Mouse (Mus musculus): ENCODE data around the gene Col25a1. TPM values are rescaled to one million over a fixed set of nuclear protein-coding genes. Genes with fewer than 3 reads are reported as not detected.
A peak's percentile ranks its signal among the peaks of the same experiment; 100 is the strongest.

Gene Col25a1
- total RNA-seq, 2 experiments from 2014 or later: 57.8 to 62.6 TPM

DNA sequence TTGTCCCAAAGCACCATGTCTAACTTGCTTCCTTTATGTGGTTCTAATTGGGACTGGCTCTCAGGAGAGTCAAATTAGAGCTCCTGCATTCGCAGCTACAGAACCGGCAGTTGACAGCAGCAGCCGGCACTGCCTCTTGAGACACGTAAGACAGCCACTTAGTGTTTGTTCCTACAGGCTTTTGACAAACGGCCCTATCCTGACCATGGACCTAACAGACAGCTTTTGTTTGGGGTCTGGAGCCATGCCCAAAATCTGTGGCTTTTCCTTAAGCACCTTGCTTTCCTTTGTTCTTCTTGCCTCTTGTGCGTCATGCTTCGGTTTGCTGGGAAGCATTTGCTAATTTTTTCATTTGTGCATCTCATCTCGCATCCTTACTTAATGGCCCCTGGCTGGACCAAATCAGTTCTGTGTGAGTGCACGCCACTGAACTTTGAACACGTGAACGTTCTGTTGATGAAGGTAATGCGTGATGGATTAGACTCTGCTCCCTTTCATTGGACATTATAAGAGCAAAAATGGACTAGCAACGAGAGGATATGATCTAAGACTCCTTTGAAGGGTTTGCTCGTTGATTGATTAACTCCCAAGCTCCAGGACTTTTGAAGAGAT, 179.5 kb downstream of the Col25a1 start:
- no peak for DNase-seq (ENCODE audit: low spot score in 2 of 2)

DNA sequence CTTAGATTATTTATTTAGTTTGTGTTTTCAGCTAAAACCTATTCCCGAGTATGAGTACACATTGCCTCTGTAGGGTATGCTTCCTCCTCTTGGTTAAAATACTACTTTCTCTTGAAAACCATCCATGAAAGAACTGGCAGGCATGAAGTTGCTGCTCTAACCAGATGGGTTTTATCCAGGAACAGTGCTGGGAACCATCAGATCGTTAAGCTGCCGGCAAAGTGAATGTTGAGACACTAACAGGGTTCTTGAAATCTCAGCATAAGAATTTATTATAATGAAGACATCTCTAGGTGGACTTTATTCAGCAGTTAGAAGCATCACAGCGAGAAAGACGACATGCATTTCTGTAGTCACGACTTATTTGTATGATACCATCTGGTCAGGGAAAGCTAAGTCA, 181.9 kb downstream of the Col25a1 start:
- DNase-seq (ENCODE audit: low spot score in 2 of 2): no peak

DNA sequence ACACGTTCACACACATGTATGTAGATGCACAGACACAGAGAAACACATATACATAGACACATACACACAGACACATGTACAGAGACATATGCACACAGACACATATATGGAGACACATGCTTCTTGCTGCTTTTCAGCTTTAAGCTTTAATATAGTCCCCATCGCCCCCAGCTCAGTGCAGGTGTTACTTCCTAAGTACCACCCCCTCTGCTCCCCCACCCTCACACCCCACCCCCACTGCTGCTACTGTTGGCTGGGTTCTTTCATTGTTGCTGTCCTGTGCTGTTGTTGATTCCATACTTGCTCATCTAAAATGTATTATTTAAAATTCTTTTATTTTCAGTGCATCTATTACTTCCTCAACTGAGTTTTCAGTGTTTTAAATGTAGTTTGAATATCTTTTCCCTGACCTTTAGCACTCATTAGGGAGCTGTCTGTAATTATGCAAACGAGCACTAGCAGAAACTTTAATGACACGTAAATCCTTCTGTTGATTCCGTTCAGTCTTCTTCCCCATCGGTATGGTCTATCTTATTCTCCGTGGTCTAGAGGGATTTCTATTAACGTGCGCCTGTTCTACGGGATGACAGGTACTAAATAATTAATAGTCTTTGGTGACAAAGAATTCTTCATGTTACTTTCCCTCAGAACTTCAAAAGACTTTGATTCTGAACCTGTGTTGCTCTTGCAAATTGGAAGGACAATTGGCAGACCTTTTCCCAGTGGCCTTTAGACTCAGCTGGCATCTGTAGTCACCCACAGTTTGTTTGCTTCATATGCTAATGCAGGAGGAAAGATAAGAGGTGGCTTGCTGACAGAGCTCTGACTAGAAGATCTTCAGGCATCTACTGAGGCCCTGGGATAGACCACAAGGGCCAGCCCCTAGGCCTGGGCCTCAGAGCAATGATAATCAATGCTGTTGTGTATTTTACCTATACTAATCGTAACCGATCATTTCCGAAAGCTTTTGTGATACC, 196.0 kb downstream of the Col25a1 start:
- no peak for DNase-seq (ENCODE audit: low spot score in 2 of 2)

DNA sequence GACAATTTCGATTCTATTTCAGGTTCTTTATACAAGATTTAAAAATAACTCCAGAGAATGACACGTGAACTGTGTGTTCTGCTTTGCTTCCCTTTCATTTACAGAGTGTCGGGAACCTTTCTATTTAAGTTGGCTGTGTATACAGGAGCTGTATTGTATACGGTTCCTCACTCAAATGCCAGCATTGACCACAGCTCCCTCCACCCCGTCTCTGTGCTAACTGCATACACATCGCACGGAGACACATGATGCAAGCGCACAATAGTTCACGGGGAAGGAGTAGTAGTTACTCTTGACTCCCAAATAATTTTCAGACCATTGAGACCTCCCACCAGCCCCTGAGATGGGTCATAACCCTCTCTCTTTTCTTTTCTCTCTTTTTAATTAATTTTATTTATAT, 197.6 kb downstream of the Col25a1 start:
- no peak for DNase-seq (ENCODE audit: low spot score in 2 of 2)

DNA sequence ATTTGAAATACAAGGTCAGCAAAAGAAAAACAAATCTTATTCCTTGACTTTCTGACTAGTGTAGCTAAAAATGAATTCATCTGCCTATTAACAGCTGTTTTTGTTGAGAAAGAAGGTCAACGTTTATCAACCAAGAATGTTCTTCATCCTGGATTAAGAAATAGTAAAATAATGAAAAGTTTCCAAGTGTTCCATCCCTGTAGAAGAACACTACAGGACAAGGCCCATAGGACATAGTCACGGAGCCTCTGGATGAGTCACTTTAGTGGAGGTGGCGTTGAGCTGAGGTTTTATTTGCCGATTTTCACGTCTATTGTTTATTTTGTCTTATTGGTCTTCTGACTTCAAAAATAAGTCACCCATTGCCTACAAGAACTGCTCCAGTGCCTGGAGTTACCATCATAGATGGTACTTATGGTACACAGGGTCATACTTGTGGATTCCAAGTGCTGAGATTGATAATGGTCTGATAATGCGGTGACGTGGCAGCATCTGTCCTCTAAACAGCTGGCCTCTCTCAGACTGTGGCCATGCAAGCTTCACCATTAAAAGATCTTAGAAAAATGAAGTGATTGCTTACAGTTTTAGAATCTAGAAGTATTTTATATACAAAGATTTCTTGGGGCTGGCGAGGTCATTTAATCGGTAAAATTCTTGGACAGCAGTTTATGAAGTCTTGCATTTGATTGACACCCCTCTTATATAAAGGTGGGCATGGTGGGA, 198.7 kb downstream of the Col25a1 start:
- no peak for DNase-seq (ENCODE audit: low spot score in 2 of 2)

DNA sequence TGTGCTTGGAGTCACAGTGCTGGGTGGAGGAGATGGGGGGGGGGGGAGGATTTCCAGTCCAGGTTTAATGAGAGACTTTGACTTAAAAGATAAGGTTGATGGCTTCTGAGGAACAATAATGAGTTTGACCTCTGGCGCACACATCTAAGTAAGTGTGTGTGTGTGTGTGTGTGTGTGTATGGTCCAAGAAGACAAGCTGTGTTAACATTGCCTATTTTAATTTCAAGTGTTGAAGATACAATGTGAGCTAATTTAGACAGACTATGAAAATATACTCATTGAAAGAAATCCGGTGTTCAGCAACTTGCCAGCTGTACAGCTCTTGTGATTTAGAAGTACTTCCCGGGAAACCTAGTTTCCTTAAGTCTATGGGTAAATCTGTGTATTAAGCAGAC, 199.3 kb downstream of the Col25a1 start:
- DNase-seq (ENCODE audit: low spot score in 2 of 2): no peak

DNA sequence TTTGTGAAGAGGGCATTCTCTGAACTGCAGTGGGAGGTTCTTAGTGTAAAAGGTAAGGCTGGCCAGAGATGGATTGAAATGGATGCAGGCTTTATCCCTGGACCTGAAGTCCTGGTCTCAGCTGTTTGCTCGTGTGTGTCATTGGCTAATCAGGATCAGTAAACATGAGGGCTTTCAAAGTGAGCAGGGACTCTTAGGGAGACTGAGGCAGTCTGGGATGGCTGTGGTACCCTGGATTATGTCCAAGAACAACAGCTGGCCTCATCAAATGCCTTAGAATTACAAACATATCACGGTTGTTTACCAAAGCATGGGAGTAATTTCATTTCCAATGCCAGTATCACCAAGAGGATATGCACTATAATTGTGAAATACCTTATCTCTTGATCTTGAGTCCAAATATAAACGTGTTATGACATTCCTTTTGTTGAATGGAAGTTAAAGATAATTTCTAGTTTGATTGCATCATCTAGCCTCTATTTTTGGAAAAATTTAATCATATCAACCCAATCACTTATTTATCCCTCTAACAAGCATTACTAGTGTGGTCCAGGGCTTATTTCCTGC, 201.1 kb downstream of the Col25a1 start:
- DNase-seq (ENCODE audit: low spot score in 2 of 2): no peak

DNA sequence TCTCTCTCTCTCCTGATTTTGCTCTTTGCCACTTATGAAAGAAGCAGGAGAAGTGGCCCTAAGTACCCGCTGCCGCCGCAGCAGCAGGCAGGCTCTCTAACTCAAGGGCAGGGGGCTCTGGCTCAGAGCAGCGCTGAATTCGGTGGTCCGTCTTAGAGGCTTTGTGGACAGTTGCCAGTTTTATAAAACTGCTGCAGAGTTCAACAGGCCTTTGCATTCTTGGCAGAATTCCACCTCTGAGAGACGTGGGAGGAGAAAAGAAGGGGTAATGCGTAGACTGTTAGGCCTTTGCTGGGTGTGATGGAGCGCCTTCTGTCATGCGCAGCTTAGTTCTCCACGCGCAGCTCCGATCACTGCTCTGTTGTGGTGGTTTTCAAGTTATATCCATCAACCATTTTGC, 206.6 kb downstream of the Col25a1 start:
- DNase-seq (ENCODE audit: low spot score in 2 of 2): peak; percentile 28 to 33

DNA sequence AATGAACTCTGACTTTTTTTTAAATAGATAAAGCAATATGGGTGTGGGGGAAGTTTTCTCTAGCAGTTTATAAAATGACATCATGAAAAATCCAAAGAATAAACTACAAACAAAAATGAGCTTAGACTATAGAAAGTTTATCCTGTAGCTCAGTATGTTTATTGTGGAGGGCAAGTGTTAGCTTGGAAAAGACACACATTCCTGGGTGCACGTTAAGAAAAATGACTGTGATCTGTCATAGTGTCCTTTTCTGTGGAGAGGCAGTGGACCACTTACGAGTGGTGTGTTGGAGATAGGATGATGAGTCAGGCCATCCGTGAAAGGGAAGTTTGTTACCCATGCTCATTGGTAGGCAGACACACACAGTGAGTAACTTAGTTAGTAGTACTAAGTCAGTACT, 207.1 kb downstream of the Col25a1 start:
- no peak for DNase-seq (ENCODE audit: low spot score in 2 of 2)

DNA sequence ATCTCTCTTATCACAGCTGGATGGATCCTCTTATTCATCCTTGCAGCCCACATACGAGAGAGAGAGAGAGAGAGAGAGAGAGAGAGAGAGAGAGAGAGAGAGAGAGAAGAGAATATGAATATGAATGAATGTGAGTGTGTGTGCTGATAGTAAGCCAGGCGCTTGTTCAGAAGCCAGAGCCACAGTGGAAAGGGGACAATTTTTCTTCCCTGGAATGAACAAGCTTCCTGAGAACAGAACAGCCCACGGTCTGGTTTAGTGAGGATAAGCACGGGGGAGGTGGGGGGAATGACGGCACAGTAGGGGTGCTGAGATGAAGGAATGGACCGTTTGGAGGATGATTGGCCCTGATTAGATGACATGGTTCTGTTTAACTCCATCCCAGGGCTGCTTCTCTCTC, 218.9 kb downstream of the Col25a1 start:
- peak in 1 of 2 experiments; percentile 33 for DNase-seq (ENCODE audit: low spot score in 2 of 2)

DNA sequence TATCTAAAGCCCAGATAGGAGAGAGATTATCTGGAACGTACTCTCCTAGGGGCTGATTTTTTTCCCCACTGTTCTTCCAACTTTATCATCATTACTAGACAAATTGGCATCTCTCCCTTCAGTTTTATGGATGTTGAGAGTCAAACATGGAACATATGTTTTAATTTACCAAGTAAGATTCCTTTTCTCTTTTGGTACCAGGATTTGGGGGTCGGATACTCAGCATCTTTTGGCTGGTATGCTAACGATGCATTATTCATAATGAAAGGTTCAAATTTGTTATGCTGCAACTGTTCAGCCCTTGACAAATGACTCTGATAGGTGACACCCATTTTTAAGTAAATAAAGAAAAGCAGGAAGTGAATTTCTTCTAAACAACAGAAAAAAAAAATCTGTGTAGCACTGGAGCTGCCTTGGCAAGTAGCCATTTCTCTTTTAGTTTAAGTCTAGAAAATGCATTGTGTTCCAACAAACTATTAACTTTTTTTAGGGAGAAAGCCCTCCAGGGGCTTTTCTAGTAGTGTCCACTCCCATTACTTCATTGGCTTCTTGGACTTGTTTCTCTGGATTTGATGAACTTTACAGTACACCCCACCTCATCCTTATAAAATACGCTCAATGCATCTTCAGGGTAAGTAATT, 223.2 kb downstream of the Col25a1 start:
- no peak for DNase-seq (ENCODE audit: low spot score in 2 of 2)

DNA sequence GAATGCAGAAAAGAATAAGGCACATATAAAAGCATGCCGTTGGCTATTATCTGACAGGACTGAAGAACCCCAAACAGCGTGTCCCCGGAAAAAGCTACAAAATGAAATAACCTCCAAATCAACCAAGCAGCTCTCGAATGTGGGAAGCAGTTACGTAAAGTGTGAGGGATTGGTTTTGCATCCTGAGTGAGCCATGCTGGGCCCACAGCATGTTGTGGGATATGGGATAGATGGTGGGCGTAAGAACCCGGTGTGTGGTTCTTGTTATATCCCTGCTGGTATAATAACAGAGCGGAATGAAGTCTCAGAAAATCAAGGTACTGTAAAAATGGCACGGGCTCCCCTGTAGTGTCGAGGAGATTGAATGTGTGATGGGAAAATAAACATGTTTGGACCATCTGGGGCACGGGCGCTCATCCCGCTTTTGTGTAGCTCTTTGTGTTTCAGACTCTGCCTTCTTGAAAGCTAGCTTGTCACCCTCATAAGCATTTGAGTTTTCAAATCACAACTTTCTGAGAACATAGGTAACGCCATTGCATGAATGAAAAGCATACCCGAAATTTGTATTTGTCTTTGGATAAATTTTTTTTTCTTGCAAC, 225.4 kb downstream of the Col25a1 start:
- DNase-seq (ENCODE audit: low spot score in 2 of 2): peak; percentile 22 to 54

DNA sequence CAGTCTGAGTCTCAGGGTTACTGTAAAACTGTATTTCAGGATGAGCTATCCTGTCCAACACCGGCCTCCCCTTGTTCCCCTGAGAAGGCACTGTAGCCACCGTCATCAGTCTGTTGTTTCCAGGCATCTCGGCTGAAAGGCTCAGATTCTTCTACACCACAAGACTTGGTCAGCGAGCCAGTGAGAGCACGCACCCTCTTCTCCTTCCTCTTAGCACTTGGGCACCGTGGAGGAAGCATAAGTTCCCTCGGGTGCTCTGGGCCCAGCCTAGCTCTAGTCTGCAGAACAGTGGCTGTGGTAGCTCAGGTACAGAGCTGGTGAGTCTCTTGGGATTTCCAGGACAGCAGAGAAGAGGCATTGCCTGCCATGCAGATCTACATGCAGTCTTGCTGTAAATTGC, 229.5 kb downstream of the Col25a1 start:
- no peak for DNase-seq (ENCODE audit: low spot score in 2 of 2)

DNA sequence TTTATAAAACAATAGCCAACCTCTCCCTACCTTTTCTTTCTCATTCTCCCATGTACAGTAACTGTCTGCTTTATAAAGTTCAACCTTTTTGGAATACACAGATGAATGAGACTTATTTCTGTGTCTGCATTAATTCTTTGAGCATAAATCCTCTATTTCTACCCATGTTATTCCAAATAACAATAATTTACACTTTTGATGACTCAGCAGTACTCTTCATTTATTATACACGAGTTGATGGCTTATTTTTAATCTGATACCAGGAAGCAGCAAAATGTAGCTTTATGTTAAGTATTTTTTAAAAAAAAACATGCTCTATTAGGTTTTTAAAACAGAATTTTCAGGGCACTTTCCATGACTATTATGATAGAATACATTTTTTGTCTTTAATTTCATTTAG, 230.6 kb downstream of the Col25a1 start:
- DNase-seq (ENCODE audit: low spot score in 2 of 2): no peak

DNA sequence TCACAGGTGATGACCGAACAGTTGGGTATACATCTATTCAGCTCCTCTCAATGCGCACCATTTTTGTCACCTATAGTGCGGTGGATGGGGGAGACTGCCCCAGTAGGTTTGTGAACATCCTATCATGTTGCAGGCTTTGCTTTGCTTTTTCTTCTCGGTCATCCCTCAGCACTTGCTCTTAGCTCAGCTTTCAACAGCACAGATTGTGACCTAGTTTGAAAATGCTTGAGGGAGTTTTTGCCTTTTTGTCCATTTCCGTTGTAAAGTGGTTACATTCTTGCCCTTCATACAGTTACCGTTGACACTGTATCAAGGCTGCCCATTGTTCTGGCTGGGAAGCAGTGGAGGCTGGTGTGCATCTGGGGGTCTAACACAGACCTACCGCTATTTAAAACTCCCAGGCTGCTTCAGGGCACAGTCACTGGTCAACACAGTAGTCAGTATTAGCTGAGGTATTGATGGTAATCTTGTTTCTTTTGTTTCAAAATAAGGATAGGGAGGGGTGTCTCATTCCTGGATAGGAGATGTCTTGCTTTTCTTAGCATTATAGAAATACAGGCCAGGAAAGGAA, 231.6 kb downstream of the Col25a1 start:
- DNase-seq (ENCODE audit: low spot score in 2 of 2): no peak

DNA sequence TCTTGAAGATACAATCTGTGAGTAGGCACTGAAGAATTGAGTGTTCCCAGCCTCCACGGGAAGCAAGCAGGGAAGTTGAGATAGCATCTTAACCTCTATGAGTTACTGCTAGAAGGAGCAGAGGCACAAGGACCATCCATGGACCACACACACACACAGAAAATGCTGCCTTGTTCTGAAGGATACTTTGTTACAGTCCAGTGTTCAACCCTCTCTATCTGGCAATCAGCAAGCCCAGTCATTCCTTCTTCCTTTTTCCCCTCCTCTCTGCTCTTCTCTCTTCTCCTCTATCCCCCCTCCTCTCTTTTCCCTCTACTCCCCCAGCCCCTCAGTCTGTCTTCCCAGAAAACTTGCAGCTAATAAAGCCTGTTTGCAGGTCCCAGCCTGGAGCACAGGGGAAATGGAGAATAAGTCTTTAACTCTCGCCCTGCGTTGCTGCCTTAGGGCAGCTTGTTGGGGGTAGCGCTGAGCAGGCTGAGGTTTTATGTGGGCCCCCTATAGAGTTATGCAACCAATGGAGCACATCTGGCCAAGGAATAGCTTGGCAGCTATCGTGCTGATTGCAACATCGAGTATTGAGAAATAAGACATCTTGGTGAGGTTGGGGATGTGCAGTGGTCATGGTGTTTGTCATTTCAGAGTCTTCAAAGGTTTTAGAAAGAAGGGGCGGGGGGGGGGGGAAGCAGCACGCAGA, 235.8 kb downstream of the Col25a1 start:
- no peak for DNase-seq (ENCODE audit: low spot score in 2 of 2)

DNA sequence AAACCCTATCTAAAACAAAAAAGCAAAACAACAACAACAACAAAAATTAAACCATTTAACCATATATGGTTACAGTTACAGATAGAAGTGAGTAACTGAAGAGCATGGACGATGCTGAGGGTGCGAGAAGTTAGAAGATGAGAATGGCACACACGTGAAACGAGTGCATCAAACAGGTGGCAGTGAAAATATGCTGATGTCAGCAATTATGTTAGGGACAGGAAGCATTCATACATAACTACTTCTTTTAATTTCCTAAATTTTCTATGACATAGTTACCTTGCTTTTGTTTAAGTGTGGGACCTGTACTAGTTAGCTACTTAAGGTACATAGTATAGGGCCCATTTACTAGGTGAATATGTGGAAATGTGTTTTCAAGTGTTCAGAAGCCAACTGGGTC, 237.1 kb downstream of the Col25a1 start:
- DNase-seq (ENCODE audit: low spot score in 2 of 2): no peak

DNA sequence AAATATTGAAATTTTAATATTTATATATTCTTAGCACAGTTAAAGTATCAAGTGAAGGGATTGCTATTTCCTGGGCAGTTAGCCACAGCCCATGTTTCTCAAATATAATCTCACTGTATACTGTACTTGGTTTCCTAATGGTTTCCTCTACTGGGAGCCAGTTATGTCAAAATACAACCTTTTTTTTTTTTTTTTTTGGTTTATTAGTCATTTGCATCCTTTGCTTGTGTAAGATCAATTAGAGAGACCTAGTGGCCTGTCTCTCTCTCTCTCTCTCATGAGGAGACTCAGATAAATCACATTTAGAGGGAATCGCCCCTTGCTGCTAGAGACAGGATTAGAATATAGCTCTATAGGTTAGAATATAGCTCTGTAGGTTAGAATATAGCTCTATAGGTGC, 237.8 kb downstream of the Col25a1 start:
- DNase-seq (ENCODE audit: low spot score in 2 of 2): no peak

DNA sequence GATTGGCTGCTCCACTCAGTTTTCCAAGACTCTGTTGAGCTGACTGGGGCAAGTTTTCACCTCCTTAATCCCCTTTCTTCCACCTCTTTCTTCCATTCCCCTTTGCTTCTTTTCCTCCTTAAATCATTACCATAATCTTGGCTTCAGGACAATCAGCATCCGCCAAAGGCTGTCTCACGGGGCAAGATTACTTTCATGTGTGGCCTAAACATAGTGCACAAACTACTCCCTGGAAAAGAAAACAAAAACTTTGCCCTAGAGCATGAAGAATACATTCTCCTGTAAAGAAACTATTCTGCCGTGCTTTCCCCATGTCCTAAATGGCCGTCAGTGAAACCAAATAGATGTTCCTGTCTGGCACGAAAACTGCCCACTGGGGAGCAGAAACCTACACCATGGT, 238.9 kb downstream of the Col25a1 start:
- DNase-seq (ENCODE audit: low spot score in 2 of 2): no peak

DNA sequence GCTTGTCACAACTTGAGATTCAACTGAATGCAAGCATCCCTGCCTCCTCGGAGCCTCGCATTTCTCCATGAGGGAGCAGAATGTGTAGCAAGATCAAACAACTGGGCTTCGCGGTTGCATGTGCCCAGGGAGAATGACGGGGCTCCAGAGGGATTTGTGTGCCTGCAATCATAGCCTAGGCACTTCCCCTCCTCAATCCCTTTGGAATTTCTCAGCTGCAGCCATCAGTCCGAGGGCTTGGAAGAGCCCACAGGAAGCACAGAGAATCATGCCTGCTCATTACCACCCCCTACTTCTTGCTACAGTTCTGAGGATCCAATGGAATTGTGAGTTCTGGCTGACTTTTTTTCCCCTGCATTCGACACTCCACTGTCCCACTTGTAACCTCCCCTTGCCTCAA, 241.8 kb downstream of the Col25a1 start:
- DNase-seq (ENCODE audit: low spot score in 2 of 2): no peak
